Mouse (Mus musculus): ENCODE data around the gene Dmrta1.
"Not testable (repeated sequence)": the region's sequence is repeated elsewhere in the genome, so short reads cannot be mapped to it uniquely, and the experiment has no call there.

The Dmrta1 gene

GRCm38 (mm10) chr4:89679195-89679594, at the start of gene Dmrta1:
Dmrta1 (plus strand) TSS chr4:89679436.
- no peak for DNase-seq (ENCODE audit: low read depth, low spot score)

- DNase-seq (ENCODE audit: low read depth, low spot score), result no peak
These were observed 48.7 kb upstream of the Dmrta1 start for GRCm38 (mm10) chr4:89630374-89631079.

GRCm38 (mm10) chr4:89631560-89631959, 47.7 kb upstream of the Dmrta1 start:
- DNase-seq (ENCODE audit: low read depth, low spot score), result no peak

- no peak for DNase-seq (ENCODE audit: low read depth, low spot score)
These were observed 40.6 kb upstream of the Dmrta1 start for GRCm38 (mm10) chr4:89638651-89639050.

- no peak for DNase-seq (ENCODE audit: low read depth, low spot score)
These were observed 34.8 kb upstream of the Dmrta1 start for GRCm38 (mm10) chr4:89644235-89645115.

- no peak for DNase-seq (ENCODE audit: low read depth, low spot score)
These were observed 28.6 kb upstream of the Dmrta1 start for GRCm38 (mm10) chr4:89650352-89651311.

GRCm38 (mm10) chr4:89651312-89651686, 27.9 kb upstream of the Dmrta1 start:
- DNase-seq (ENCODE audit: low read depth, low spot score), result no peak

- no peak for DNase-seq (ENCODE audit: low read depth, low spot score)
These were observed 27.5 kb upstream of the Dmrta1 start for GRCm38 (mm10) chr4:89651779-89652178.

- DNase-seq (ENCODE audit: low read depth, low spot score), result no peak
These were observed 15.8 kb upstream of the Dmrta1 start for GRCm38 (mm10) chr4:89663406-89663805.

- DNase-seq (ENCODE audit: low read depth, low spot score), result no peak
These were observed 4.5 kb upstream of the Dmrta1 start for GRCm38 (mm10) chr4:89674711-89675110.

- no peak for DNase-seq (ENCODE audit: low read depth, low spot score)
These were observed 1.3 kb upstream of the Dmrta1 start for GRCm38 (mm10) chr4:89677903-89678302.

GRCm38 (mm10) chr4:89678713-89679112, 523 bp upstream of the Dmrta1 start:
- no peak for DNase-seq (ENCODE audit: low read depth, low spot score)

GRCm38 (mm10) chr4:89687961-89688803, 8.9 kb downstream of the Dmrta1 start:
- DNase-seq (ENCODE audit: low read depth, low spot score), result no peak

GRCm38 (mm10) chr4:89688804-89689497, 9.7 kb downstream of the Dmrta1 start:
- DNase-seq (ENCODE audit: low read depth, low spot score), result no peak

GRCm38 (mm10) chr4:89691936-89692335, 12.7 kb downstream of the Dmrta1 start:
- no peak for DNase-seq (ENCODE audit: low read depth, low spot score)

GRCm38 (mm10) chr4:89692780-89693179, 13.5 kb downstream of the Dmrta1 start:
- no peak for DNase-seq (ENCODE audit: low read depth, low spot score)

- DNase-seq (ENCODE audit: low read depth, low spot score), result no peak
These were observed 16.4 kb downstream of the Dmrta1 start for GRCm38 (mm10) chr4:89695589-89695988.

GRCm38 (mm10) chr4:89697951-89698350, 18.7 kb downstream of the Dmrta1 start:
- no peak for DNase-seq (ENCODE audit: low read depth, low spot score)

GRCm38 (mm10) chr4:89723526-89724190, 44.4 kb downstream of the Dmrta1 start:
- DNase-seq (ENCODE audit: low read depth, low spot score), result not testable (repeated sequence)

Data from retina, postnatal 7 days (tissue).